Mouse (Mus musculus): ENCODE data around the gene Vamp2. TPM values are rescaled to one million over a fixed set of nuclear protein-coding genes. Genes with fewer than 3 reads are reported as not detected.

The Vamp2 gene
- polyA plus RNA-seq, 1 experiment from 2014 or later: 94.7 TPM

- Histone ChIP-seq H3K27me3 (ENCODE audit: control insufficient read depth, insufficient read depth, low read length) (no peaks in the 10 kb centered on the region), H3K27ac (ENCODE audit: low read depth, low read length) (no peak overlapping the region), H3K4me1 (ENCODE audit: control insufficient read depth, insufficient read depth, low read length) (peaks cover 12% of the 10 kb centered on the region), H3K9ac (ENCODE audit: low read depth, low read length) (no peak overlapping the region), H3K9me3 (replicated peaks; ENCODE audit: control insufficient read depth, low read length) (no peaks in the 10 kb centered on the region), H3K4me3 (ENCODE audit: low read depth, low read length) (no peak overlapping the region), H3K36me3 (ENCODE audit: control insufficient read depth, insufficient read depth, low read length) (no peaks in the 10 kb centered on the region), H3K4me2 (no peak overlapping the region)
- ATAC-seq (replicated peaks; ENCODE audit: insufficient number of reproducible peaks, low FRiP score, low TSS enrichment): no peak
- 79% methylated on average over 5 of the region's 5 CpGs for WGBS (ENCODE audit: insufficient replicate concordance)
These were observed 11.7 kb upstream of the Vamp2 start for GRCm38 (mm10) chr11:69076572-69076971.

- H3K36me3 ChIP-seq (ENCODE audit: control insufficient read depth, insufficient read depth, low read length): no peaks in the 10 kb centered on the region
- ATAC-seq (replicated peaks; ENCODE audit: insufficient number of reproducible peaks, low FRiP score, low TSS enrichment): no peak
- H3K27ac ChIP-seq (ENCODE audit: low read depth, low read length): no peak overlapping the region
- no peak overlapping the region for H3K4me2 ChIP-seq
- WGBS (ENCODE audit: insufficient replicate concordance): 74% methylated on average over 9 of the region's 9 CpGs
- H3K27me3 ChIP-seq (ENCODE audit: control insufficient read depth, insufficient read depth, low read length): no peaks in the 10 kb centered on the region
- no peak overlapping the region for H3K9ac ChIP-seq (ENCODE audit: low read depth, low read length)
- H3K9me3 ChIP-seq (replicated peaks; ENCODE audit: control insufficient read depth, low read length): no peaks in the 10 kb centered on the region
- peaks cover 10% of the 10 kb centered on the region for H3K4me1 ChIP-seq (ENCODE audit: control insufficient read depth, insufficient read depth, low read length)
- H3K4me3 ChIP-seq (ENCODE audit: low read depth, low read length): no peak overlapping the region
These were observed 11.0 kb upstream of the Vamp2 start for GRCm38 (mm10) chr11:69077316-69077715.

- Histone ChIP-seq H3K4me2 (no peak overlapping the region), H3K4me1 (ENCODE audit: control insufficient read depth, insufficient read depth, low read length) (peaks cover 7% of the 10 kb centered on the region), H3K27ac (ENCODE audit: low read depth, low read length) (no peak overlapping the region), H3K9me3 (replicated peaks; ENCODE audit: control insufficient read depth, low read length) (no peaks in the 10 kb centered on the region), H3K4me3 (ENCODE audit: low read depth, low read length) (no peak overlapping the region), H3K9ac (ENCODE audit: low read depth, low read length) (no peak overlapping the region), H3K27me3 (ENCODE audit: control insufficient read depth, insufficient read depth, low read length) (no peaks in the 10 kb centered on the region), H3K36me3 (ENCODE audit: control insufficient read depth, insufficient read depth, low read length) (no peaks in the 10 kb centered on the region)
- no peak for ATAC-seq (replicated peaks; ENCODE audit: insufficient number of reproducible peaks, low FRiP score, low TSS enrichment)
- WGBS (ENCODE audit: insufficient replicate concordance): 69% methylated on average over 6 of the region's 6 CpGs
These were observed 10.2 kb upstream of the Vamp2 start for GRCm38 (mm10) chr11:69078041-69078440.

- 61% methylated on average over 5 of the region's 5 CpGs for WGBS (ENCODE audit: insufficient replicate concordance)
- Histone ChIP-seq H3K27ac (ENCODE audit: low read depth, low read length) (no peak overlapping the region), H3K4me1 (ENCODE audit: control insufficient read depth, insufficient read depth, low read length) (peaks cover 4% of the 10 kb centered on the region; the same call in 1 of the 2 replicates), H3K4me3 (ENCODE audit: low read depth, low read length) (no peak overlapping the region), H3K36me3 (ENCODE audit: control insufficient read depth, insufficient read depth, low read length) (no peaks in the 10 kb centered on the region), H3K27me3 (ENCODE audit: control insufficient read depth, insufficient read depth, low read length) (no peaks in the 10 kb centered on the region), H3K9me3 (replicated peaks; ENCODE audit: control insufficient read depth, low read length) (no peaks in the 10 kb centered on the region), H3K4me2 (no peak overlapping the region), H3K9ac (ENCODE audit: low read depth, low read length) (no peak overlapping the region)
- ATAC-seq (replicated peaks; ENCODE audit: insufficient number of reproducible peaks, low FRiP score, low TSS enrichment): no peak
These were observed 9.4 kb upstream of the Vamp2 start for GRCm38 (mm10) chr11:69078805-69079438.

- Histone ChIP-seq H3K4me3 (ENCODE audit: low read depth, low read length) (no peak overlapping the region), H3K4me1 (ENCODE audit: control insufficient read depth, insufficient read depth, low read length) (no peaks in the 10 kb centered on the region), H3K36me3 (ENCODE audit: control insufficient read depth, insufficient read depth, low read length) (no peaks in the 10 kb centered on the region), H3K27ac (ENCODE audit: low read depth, low read length) (no peak overlapping the region), H3K9ac (ENCODE audit: low read depth, low read length) (no peak overlapping the region), H3K27me3 (ENCODE audit: control insufficient read depth, insufficient read depth, low read length) (no peaks in the 10 kb centered on the region), H3K9me3 (replicated peaks; ENCODE audit: control insufficient read depth, low read length) (no peaks in the 10 kb centered on the region), H3K4me2 (no peak overlapping the region)
- ATAC-seq (replicated peaks; ENCODE audit: insufficient number of reproducible peaks, low FRiP score, low TSS enrichment): no peak
- 77% methylated on average over 15 of the region's 15 CpGs for WGBS (ENCODE audit: insufficient replicate concordance)
These were observed 8.0 kb upstream of the Vamp2 start for GRCm38 (mm10) chr11:69080102-69080854.

- WGBS (ENCODE audit: insufficient replicate concordance): 83% methylated on average over 8 of the region's 8 CpGs
- Histone ChIP-seq H3K4me2 (no peak overlapping the region), H3K36me3 (ENCODE audit: control insufficient read depth, insufficient read depth, low read length) (no peaks in the 10 kb centered on the region), H3K27ac (ENCODE audit: low read depth, low read length) (no peak overlapping the region), H3K4me3 (ENCODE audit: low read depth, low read length) (no peak overlapping the region), H3K9ac (ENCODE audit: low read depth, low read length) (no peak overlapping the region), H3K27me3 (ENCODE audit: control insufficient read depth, insufficient read depth, low read length) (no peaks in the 10 kb centered on the region), H3K4me1 (ENCODE audit: control insufficient read depth, insufficient read depth, low read length) (no peaks in the 10 kb centered on the region), H3K9me3 (replicated peaks; ENCODE audit: control insufficient read depth, low read length) (no peaks in the 10 kb centered on the region)
- no peak for ATAC-seq (replicated peaks; ENCODE audit: insufficient number of reproducible peaks, low FRiP score, low TSS enrichment)
These were observed 7.5 kb upstream of the Vamp2 start for GRCm38 (mm10) chr11:69080855-69081222.

- no peak overlapping the region for H3K4me3 ChIP-seq (ENCODE audit: low read depth, low read length)
- no peak overlapping the region for H3K27ac ChIP-seq (ENCODE audit: low read depth, low read length)
- H3K4me1 ChIP-seq (ENCODE audit: control insufficient read depth, insufficient read depth, low read length): peaks cover 4% of the 10 kb centered on the region
- no peaks in the 10 kb centered on the region for H3K36me3 ChIP-seq (ENCODE audit: control insufficient read depth, insufficient read depth, low read length)
- WGBS (ENCODE audit: insufficient replicate concordance): 74% methylated on average over 7 of the region's 7 CpGs
- no peaks in the 10 kb centered on the region for H3K9me3 ChIP-seq (replicated peaks; ENCODE audit: control insufficient read depth, low read length)
- H3K27me3 ChIP-seq (ENCODE audit: control insufficient read depth, insufficient read depth, low read length): no peaks in the 10 kb centered on the region
- no peak overlapping the region for H3K9ac ChIP-seq (ENCODE audit: low read depth, low read length)
- no peak for ATAC-seq (replicated peaks; ENCODE audit: insufficient number of reproducible peaks, low FRiP score, low TSS enrichment)
- H3K4me2 ChIP-seq: no peak overlapping the region
These were observed 6.7 kb upstream of the Vamp2 start for GRCm38 (mm10) chr11:69081613-69082012.

- ATAC-seq (replicated peaks; ENCODE audit: insufficient number of reproducible peaks, low FRiP score, low TSS enrichment): no peak
- H3K9me3 ChIP-seq (replicated peaks; ENCODE audit: control insufficient read depth, low read length): no peaks in the 10 kb centered on the region
- H3K9ac ChIP-seq (ENCODE audit: low read depth, low read length): no peak overlapping the region
- no peaks in the 10 kb centered on the region for H3K27me3 ChIP-seq (ENCODE audit: control insufficient read depth, insufficient read depth, low read length)
- 65% methylated on average over 6 of the region's 6 CpGs for whole genome bisulfite sequencing (ENCODE audit: insufficient replicate concordance)
- peaks cover 29% of the 10 kb centered on the region for H3K4me1 ChIP-seq (ENCODE audit: control insufficient read depth, insufficient read depth, low read length)
- no peak overlapping the region for H3K27ac ChIP-seq (ENCODE audit: low read depth, low read length)
- no peak overlapping the region for H3K4me2 ChIP-seq
- no peak overlapping the region for H3K4me3 ChIP-seq (ENCODE audit: low read depth, low read length)
- H3K36me3 ChIP-seq (ENCODE audit: control insufficient read depth, insufficient read depth, low read length): 0 out of 2 replicates have a peak, but pooled peaks cover 3% of the 10 kb centered on the region
These were observed 2.7 kb upstream of the Vamp2 start for GRCm38 (mm10) chr11:69085608-69086007.

Measured in heart, embryonic 11.5 days (tissue).